Mouse (Mus musculus) forebrain, embryonic 10.5 days (tissue): ENCODE measurements around the gene Arid3a. TPM values are rescaled to one million over a fixed set of nuclear protein-coding genes. Genes with fewer than 3 reads are reported as not detected.

Experiments
- DNase-seq: peaks from one replicate; pipeline ENCODE4 v3.0.0-alpha.2; 2017; ENCODE audit warnings: low spot score; ENCODE audit errors: extremely low spot score
- H3K27ac ChIP-seq: fragments of 300-500 bp; sonication (generic); 2 replicates; pipeline ENCODE4 v1.5.1; 2016; ENCODE audit warnings: mild to moderate bottlenecking
- H3K27me3 ChIP-seq: fragments of 300-500 bp; sonication (generic); 2 replicates; pipeline ENCODE4 v1.6.1; 2016; ENCODE audit warnings: mild to moderate bottlenecking; ENCODE audit not compliant: poor library complexity, severe bottlenecking
- H3K36me3 ChIP-seq: fragments of 300-500 bp; sonication (generic); replicated peaks from 2 replicates; pipeline ENCODE4 v1.6.1; 2016; ENCODE audit warnings: mild to moderate bottlenecking, moderate library complexity
- H3K4me1 ChIP-seq: fragments of 300-500 bp; sonication (generic); 2 replicates; pipeline ENCODE4 v1.6.1; 2016
- H3K4me3 ChIP-seq: fragments of 300-500 bp; sonication (generic); 2 replicates; pipeline ENCODE4 v1.5.1; 2016; ENCODE audit warnings: mild to moderate bottlenecking, moderate library complexity
- H3K9me3 ChIP-seq: fragments of 300-500 bp; sonication (generic); 2 replicates; pipeline ENCODE4 v1.6.1; 2016; ENCODE audit warnings: mild to moderate bottlenecking, moderate library complexity
- WGBS: fragments of 180-500 bp; shearing (Covaris S2); methylation state at CpG from one replicate; pipeline ENCODE4 v1.1.7; 2016; 5-methylcytosine and 5-hydroxymethylcytosine counted together
- polyA plus RNA-seq: library from polyadenylated mRNA; unstranded; fragments of >200 nt; fragmentation: Nextera tagmentation; extraction: Ambion mirVana; gene quantifications from 2 replicates; pipeline ENCODE4 v1.2.1, GENCODE M21; 2016

Gene Arid3a
- polyA plus RNA-seq, 1 experiment from 2014 or later, result 12.5 TPM

DNA sequence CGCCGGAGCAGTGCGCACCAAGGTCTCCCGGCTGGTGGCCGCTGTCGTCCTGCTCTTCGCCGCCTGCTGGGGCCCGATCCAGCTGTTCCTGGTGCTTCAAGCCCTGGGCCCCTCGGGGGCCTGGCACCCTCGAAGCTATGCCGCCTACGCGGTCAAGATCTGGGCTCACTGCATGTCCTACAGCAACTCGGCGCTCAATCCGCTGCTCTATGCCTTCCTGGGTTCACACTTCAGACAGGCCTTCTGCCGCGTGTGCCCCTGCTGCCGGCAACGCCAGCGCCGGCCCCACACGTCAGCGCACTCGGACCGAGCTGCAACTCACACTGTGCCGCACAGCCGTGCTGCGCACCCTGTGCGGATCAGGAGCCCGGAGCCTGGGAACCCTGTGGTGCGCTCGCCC lies 5.3 kb upstream of the Arid3a start:
- peaks cover 85% of the 10 kb centered on the region for H3K27me3 ChIP-seq
- no peaks in the 10 kb centered on the region for H3K36me3 ChIP-seq
- H3K9me3 ChIP-seq, result no peaks in the 10 kb centered on the region
- H3K27ac ChIP-seq, result no peak overlapping the region
- peak overlapping the region; percentile 41 for H3K4me3 ChIP-seq
- no peak for DNase-seq
- under 1% methylated on average over 34 of the region's 34 CpGs for WGBS
- H3K4me1 ChIP-seq, result peaks cover 63% of the 10 kb centered on the region

GRCm38 (mm10) chr10:79924998-79925784 lies 1.7 kb upstream of the Arid3a start:
- Histone ChIP-seq H3K4me3 (peak overlapping the region; percentile 18), H3K27me3 (peaks cover 51% of the 10 kb centered on the region), H3K4me1 (peaks cover 64% of the 10 kb centered on the region), H3K27ac (no peak overlapping the region), H3K36me3 (no peaks in the 10 kb centered on the region), H3K9me3 (no peaks in the 10 kb centered on the region)
- WGBS, result 11% methylated on average over 29 of the region's 29 CpGs
- peak; percentile 88 for DNase-seq

- 14% methylated on average over 15 of the region's 15 CpGs for WGBS
- Histone ChIP-seq H3K4me1 (peaks cover 64% of the 10 kb centered on the region), H3K36me3 (peaks cover 7% of the 10 kb centered on the region), H3K9me3 (no peaks in the 10 kb centered on the region), H3K27me3 (peaks cover 43% of the 10 kb centered on the region), H3K4me3 (peak overlapping the region; percentile 98), H3K27ac (peak overlapping the region; percentile 95)
- no peak for DNase-seq
Observed at GRCm38 (mm10) chr10:79925785-79926490, 905 bp upstream of the Arid3a start.

- peak; percentile 69 for DNase-seq
- H3K9me3 ChIP-seq, result no peaks in the 10 kb centered on the region
- peaks cover 67% of the 10 kb centered on the region for H3K4me1 ChIP-seq
- under 1% methylated on average over 54 of the region's 54 CpGs for WGBS
- H3K27me3 ChIP-seq, result peaks cover 28% of the 10 kb centered on the region
- H3K27ac ChIP-seq, result peak overlapping the region; percentile 95
- H3K4me3 ChIP-seq, result peak overlapping the region; percentile 98
- H3K36me3 ChIP-seq, result peaks cover 23% of the 10 kb centered on the region
Observed at GRCm38 (mm10) chr10:79927324-79928029, 634 bp downstream of the Arid3a start.

GRCm38 (mm10) chr10:79928030-79928694 lies 1.3 kb downstream of the Arid3a start:
- peak; percentile 37 for DNase-seq
- H3K27me3 ChIP-seq, result peaks cover 21% of the 10 kb centered on the region
- peak overlapping the region; percentile 98 for H3K4me3 ChIP-seq

DNA sequence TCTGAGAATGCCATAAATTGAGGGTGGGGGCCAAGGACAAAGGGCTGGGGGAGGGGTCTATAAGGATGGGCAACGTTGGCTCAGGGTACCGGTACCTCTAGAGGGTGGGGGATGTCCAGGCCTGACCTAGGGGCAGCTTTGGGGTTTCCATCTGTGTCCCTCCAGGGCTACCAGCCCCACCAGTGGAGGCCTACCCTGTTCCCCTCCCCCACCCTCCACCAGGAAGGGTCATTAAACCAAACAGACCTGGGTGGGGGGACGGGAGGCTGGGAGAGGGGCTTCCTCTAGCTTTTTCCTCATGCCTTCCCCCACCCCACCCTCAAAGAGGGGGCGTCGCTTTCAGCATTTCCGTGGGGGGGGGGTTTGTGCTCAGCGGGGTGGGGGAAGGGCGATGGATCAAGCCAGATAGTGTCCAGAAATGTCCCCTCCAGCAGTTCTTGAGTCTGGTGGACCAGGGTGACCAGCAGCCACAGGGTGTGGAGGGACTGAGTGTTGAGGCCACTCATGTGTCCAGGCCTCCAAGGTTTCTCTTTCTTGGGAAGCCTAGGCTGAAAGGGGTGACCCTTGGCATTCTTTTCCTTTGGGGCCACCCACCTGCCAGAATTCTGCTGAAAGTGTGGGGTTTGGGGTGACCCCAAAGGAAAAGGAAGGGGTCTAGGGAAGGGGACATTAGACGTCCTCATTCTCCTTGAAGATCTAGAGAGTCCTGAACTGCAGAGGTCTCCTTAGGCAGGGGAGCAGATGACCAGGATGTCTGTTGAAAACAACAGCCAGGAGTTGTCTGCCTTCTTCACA lies 2.3 kb downstream of the Arid3a start:
- H3K27me3 ChIP-seq, result peaks cover 11% of the 10 kb centered on the region
- no peaks in the 10 kb centered on the region for H3K9me3 ChIP-seq
- H3K27ac ChIP-seq, result peak overlapping the region; percentile 95
- H3K4me1 ChIP-seq, result peaks cover 83% of the 10 kb centered on the region
- no peak for DNase-seq
- WGBS, result 26% methylated on average over 9 of the region's 9 CpGs
- peak overlapping the region; percentile 98 for H3K4me3 ChIP-seq
- peaks cover 38% of the 10 kb centered on the region for H3K36me3 ChIP-seq

More at GRCm38 (mm10) chr10:79928030-79928694, 1.3 kb downstream of the Arid3a start:
- H3K9me3 ChIP-seq, result no peaks in the 10 kb centered on the region
- H3K27ac ChIP-seq, result peak overlapping the region; percentile 95
- H3K36me3 ChIP-seq, result peaks cover 29% of the 10 kb centered on the region
- H3K4me1 ChIP-seq, result peaks cover 73% of the 10 kb centered on the region
- WGBS, result 1% methylated on average over 29 of the region's 29 CpGs

DNA sequence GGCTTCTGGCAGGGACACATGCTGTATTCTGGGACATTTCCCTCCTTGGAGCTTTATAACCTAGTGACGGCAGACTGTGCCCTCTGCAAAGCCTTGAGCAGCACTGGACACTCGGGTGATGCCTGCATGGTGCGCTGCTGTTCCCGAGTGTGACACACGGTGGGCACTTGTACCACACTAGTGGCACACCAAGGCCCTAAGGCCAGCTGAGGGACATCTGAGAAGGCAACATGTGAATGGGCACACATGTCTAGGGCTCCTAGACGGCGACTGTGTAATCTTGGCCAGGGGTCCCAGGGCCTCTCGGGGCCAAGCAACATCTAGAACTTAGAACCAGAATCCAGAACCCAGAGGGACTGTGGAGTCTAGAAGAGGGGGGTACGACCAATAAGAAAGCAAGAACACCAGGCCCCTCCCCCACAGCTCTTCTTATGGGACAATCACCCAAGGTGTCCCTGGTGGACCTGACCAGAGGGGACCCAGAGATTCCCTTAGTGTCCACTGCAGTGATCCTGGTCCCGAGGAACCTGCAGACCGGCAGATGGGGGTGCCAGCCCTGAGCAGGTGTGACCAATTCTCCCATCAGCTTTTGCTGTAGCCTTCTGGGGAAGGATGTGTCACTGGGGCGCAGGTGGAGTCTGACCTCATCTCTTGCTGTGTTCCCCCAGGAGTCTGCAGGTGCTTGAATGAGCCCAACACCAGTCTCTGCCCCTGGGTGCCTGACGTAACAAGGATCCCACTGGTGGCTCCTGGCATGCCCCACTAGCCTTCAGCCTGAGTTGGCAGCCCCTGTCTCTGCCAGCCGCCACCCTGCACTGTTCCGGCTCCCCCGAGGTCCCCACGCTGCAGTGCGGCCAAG lies 3.4 kb downstream of the Arid3a start:
- no peak for DNase-seq
- Histone ChIP-seq H3K4me1 (peaks cover 89% of the 10 kb centered on the region), H3K27ac (peak overlapping the region; percentile 95), H3K27me3 (peaks cover 6% of the 10 kb centered on the region; the same call in 1 of the 2 replicates), H3K36me3 (peaks cover 49% of the 10 kb centered on the region), H3K4me3 (peak overlapping the region; percentile 98), H3K9me3 (no peaks in the 10 kb centered on the region)
- WGBS, result 89% methylated on average over 18 of the region's 18 CpGs

DNA sequence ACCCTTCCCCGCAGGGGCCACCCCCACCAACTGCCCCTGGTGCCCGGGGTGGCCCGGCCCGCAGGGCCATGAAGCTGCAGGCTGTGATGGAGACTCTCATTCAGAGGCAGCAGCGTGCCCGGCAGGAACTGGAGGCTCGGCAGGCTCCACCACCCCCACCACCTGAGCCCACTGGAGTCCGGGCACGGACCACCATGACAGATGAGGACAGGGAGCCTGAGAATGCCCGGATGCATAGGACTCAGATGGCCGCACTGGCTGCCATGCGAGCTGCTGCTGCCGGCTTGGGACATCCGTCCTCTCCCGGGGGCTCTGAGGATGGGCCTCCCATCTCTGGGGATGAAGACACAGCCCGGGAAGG lies 4.0 kb downstream of the Arid3a start:
- Histone ChIP-seq H3K9me3 (no peaks in the 10 kb centered on the region), H3K4me1 (peaks cover 84% of the 10 kb centered on the region), H3K4me3 (peak overlapping the region; percentile 98; the same call in 1 of the 2 replicates), H3K27ac (peak overlapping the region; percentile 41; the same call in 1 of the 2 replicates), H3K27me3 (peaks cover 5% of the 10 kb centered on the region; the same call in 1 of the 2 replicates), H3K36me3 (peaks cover 55% of the 10 kb centered on the region)
- WGBS, result 92% methylated on average over 16 of the region's 16 CpGs
- DNase-seq, result no peak

DNA sequence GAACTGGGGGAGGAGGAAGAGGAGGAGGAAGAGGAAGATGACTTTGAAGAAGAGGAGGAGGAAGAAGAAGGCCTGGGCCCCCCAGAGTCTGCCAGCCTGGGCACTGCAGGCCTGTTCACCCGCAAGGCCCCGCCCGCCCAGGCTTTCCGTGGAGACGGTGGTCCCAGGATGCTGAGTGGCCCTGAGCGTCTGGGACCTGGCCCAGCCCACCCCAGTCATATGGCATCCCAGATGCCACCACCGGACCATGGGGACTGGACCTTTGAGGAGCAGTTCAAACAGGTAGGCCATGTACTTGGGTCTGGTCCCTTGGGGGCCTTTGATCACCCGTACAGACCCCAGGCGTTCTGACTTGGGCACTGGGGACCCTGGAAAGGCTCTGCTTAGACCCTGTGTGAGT lies 5.0 kb downstream of the Arid3a start:
- Histone ChIP-seq H3K4me1 (peaks cover 80% of the 10 kb centered on the region), H3K27me3 (no peaks in the 10 kb centered on the region), H3K36me3 (peaks cover 58% of the 10 kb centered on the region), H3K4me3 (peak overlapping the region; percentile 7; the same call in 1 of the 2 replicates), H3K9me3 (no peaks in the 10 kb centered on the region), H3K27ac (0 out of 2 replicates have a peak overlapping the region, but pooled peaks have one; percentile 78)
- WGBS, result 91% methylated on average over 9 of the region's 9 CpGs
- no peak for DNase-seq

DNA sequence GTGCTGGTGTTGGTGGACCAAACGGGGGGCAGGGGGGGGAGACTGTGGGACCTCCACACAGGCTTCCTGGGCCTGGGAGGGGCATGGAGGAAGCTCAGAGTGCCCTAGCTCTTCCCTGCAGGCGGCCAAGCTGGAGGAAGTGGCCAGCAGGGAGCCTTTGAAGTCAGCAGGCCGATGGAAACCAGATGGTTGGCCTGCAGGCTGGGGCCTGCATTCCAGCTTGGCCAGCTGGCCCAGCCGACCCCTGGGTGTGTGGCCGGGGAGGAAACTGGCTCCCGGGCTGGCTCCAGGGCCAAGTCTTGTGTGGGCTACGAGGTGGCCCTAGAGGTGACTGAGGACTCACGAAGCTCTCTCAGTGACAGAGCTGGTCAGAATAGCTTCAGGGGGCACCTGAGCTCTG lies 5.9 kb downstream of the Arid3a start:
- Histone ChIP-seq H3K27ac (peak overlapping the region; percentile 78), H3K27me3 (no peaks in the 10 kb centered on the region), H3K4me3 (peak overlapping the region; percentile 25; the same call in 1 of the 2 replicates), H3K4me1 (peaks cover 82% of the 10 kb centered on the region), H3K9me3 (no peaks in the 10 kb centered on the region), H3K36me3 (peaks cover 67% of the 10 kb centered on the region)
- no peak for DNase-seq
- whole genome bisulfite sequencing, result 35% methylated on average over 8 of the region's 8 CpGs

GRCm38 (mm10) chr10:79933145-79933679 lies 6.4 kb downstream of the Arid3a start:
- no peak for DNase-seq
- 75% methylated on average over 9 of the region's 9 CpGs for WGBS
- Histone ChIP-seq H3K36me3 (peaks cover 72% of the 10 kb centered on the region), H3K27me3 (no peaks in the 10 kb centered on the region), H3K4me1 (peaks cover 82% of the 10 kb centered on the region), H3K4me3 (peak overlapping the region; percentile 25; the same call in 1 of the 2 replicates), H3K9me3 (no peaks in the 10 kb centered on the region), H3K27ac (peak overlapping the region; percentile 78)
